Mouse (Mus musculus) adrenal gland, postnatal 36 days (tissue): ENCODE results near the gene Ets1. TPM values are rescaled to one million over a fixed set of nuclear protein-coding genes. Genes with fewer than 3 reads are reported as not detected.

Experiments
- DNase-seq, 2 experiments: peaks; one replicate each; pipeline ENCODE4 v3.0.0; 2021; ENCODE audit warnings: mixed read lengths in 1 of 2
- total RNA-seq, 2 experiments: library from RNA; stranded (reverse); gene quantifications; 2 replicates each; pipeline ENCODE4 v1.2.3; 2021

Ets1 gene
- total RNA-seq, 2 experiments from 2014 or later = 28.6 to 36.8 TPM

- DNase-seq = peak; percentile 98 to 99
Observed at GRCm38 (mm10) chr9:32695492-32696190, 59.6 kb downstream of the Ets1 start.

GRCm38 (mm10) chr9:32696259-32696658 lies 60.2 kb downstream of the Ets1 start:
- DNase-seq = no peak

GRCm38 (mm10) chr9:32696717-32697116 lies 60.7 kb downstream of the Ets1 start:
- peak; percentile 54 to 70 for DNase-seq

- no peak for DNase-seq
Observed at GRCm38 (mm10) chr9:32697291-32698110, 61.5 kb downstream of the Ets1 start.

- DNase-seq = no peak
Observed at GRCm38 (mm10) chr9:32698766-32699165, 62.7 kb downstream of the Ets1 start.

- no peak for DNase-seq
Observed at GRCm38 (mm10) chr9:32699391-32699841, 63.4 kb downstream of the Ets1 start.

GRCm38 (mm10) chr9:32700091-32700905 lies 64.3 kb downstream of the Ets1 start:
- DNase-seq = no peak

GRCm38 (mm10) chr9:32701126-32701997 lies 65.3 kb downstream of the Ets1 start:
- DNase-seq = no peak

- DNase-seq = no peak
Observed at GRCm38 (mm10) chr9:32701998-32702305, 65.9 kb downstream of the Ets1 start.

- DNase-seq = no peak
Observed at GRCm38 (mm10) chr9:32702836-32703395, 66.9 kb downstream of the Ets1 start.

- DNase-seq = no peak
Observed at GRCm38 (mm10) chr9:32703976-32704745, 68.1 kb downstream of the Ets1 start.

- no peak for DNase-seq
Observed at GRCm38 (mm10) chr9:32705827-32706478, 69.9 kb downstream of the Ets1 start.

GRCm38 (mm10) chr9:32707436-32707835 lies 71.4 kb downstream of the Ets1 start:
- DNase-seq = no peak

- no peak for DNase-seq
Observed at GRCm38 (mm10) chr9:32708491-32708890, 72.5 kb downstream of the Ets1 start.

- DNase-seq = peak in 1 of 2 experiments; percentile 54
Observed at GRCm38 (mm10) chr9:32709359-32709758, 73.3 kb downstream of the Ets1 start.

GRCm38 (mm10) chr9:32709764-32710734 lies 74.0 kb downstream of the Ets1 start:
- DNase-seq = no peak

- DNase-seq = no peak
Observed at GRCm38 (mm10) chr9:32710987-32711652, 75.1 kb downstream of the Ets1 start.

GRCm38 (mm10) chr9:32711768-32712167 lies 75.7 kb downstream of the Ets1 start:
- DNase-seq = peak in 1 of 2 experiments; percentile 16
